In the genomic region with DNA sequence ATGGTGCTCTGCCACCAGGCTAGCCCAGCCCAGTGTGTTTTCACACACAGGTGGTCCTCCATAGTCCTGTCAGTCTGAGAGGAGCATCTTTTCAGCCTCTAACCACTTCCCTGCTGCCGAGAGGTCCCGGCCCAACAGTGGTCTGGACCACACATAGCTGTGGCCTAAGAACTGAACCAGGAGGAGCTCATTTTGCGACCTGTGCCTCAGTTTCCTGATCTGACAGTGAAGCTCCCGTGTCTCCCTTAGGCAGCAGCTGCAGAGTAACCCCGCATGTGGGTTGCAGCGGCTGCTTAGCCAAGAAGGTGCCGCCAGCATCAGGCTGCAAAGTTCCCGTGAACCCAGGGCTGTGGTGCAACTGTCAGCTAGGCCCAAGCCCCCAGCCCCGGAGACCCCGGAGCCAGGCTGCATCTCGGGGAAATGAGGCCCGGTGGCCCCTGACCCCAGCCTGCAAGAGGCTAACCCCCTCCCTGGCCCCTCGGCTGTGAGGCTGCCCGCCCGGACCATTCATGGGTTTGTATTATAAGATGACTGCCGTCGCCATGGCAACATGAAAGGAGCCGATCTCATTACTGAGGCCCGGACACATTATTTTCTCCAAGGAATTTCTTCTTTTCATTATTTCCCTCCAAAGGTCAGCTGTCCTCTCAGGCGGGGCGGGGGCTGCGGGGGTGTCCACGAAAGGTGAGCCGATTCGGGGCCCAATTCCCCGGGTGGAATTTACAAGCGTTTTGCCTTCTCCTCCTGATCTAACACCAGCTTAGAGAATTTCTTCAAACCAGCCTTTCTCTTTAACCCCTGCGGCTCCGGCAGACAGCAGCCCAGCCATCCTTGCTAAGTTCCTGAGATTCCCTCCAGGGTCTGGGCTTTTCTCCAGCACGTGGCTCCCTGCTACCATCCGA, we compare ENCODE assay signal across 7 mouse cellular contexts.
DNase-seq lines count a peak whose midpoint lies in the region; ATAC-seq lines count a peak whose summit lies in the region.

No protein-coding gene starts in this region.

- no peaks in the 10 kb centered on the region for H3K27me3 ChIP-seq in forebrain, embryonic 15.5 days
- no peaks in the 10 kb centered on the region for H3K27me3 ChIP-seq in midbrain, embryonic 16.5 days (ENCODE audit: control insufficient read depth, insufficient read depth, low read depth, low read length)

- peak overlapping the region; percentile 90 for H3K27ac ChIP-seq in forebrain, embryonic 15.5 days (replicated peaks)
- H3K27ac ChIP-seq in midbrain, embryonic 16.5 days (ENCODE audit: low read length) = peak overlapping the region; percentile 92

- H3K9ac ChIP-seq in forebrain, embryonic 15.5 days (replicated peaks) = peak overlapping the region; percentile 43
- H3K9ac ChIP-seq in midbrain, embryonic 16.5 days (ENCODE audit: low read depth, low read length) = peak overlapping the region; percentile 58

- no peaks in the 10 kb centered on the region for H3K36me3 ChIP-seq in forebrain, embryonic 15.5 days
- no peaks in the 10 kb centered on the region for H3K36me3 ChIP-seq in midbrain, embryonic 16.5 days (ENCODE audit: control insufficient read depth, insufficient read depth, low read length)

- H3K4me3 ChIP-seq in forebrain, embryonic 15.5 days = peak overlapping the region; percentile 41
- peak overlapping the region; percentile 32 for H3K4me3 ChIP-seq in midbrain, embryonic 16.5 days (ENCODE audit: low read depth, low read length)

- WGBS in forebrain, embryonic 15.5 days = 1% methylated on average over 31 of the region's 31 CpGs
- WGBS in midbrain, embryonic 16.5 days = 1% methylated on average over 31 of the region's 31 CpGs

- peak; percentile 76 for ATAC-seq in forebrain, embryonic 15.5 days (replicated peaks)
- ATAC-seq in midbrain, embryonic 16.5 days = peak; percentile 79
- ATAC-seq in erythroid progenitor cell, adult 5-6 weeks (replicated peaks; ENCODE audit: low FRiP score, poor library complexity, severe bottlenecking) = no peak

- H3K4me2 ChIP-seq in forebrain, embryonic 15.5 days (replicated peaks) = peak overlapping the region; percentile 63
- peak overlapping the region; percentile 61 for H3K4me2 ChIP-seq in midbrain, embryonic 16.5 days (ENCODE audit: low read length)

- DNase-seq in testis, postnatal 10 days (ENCODE audit: low spot score) = peak; percentile 74
- DNase-seq in testis, postnatal 14 days (ENCODE audit: low spot score) = no peak
- peak; percentile 51 to 64 for DNase-seq in layer of hippocampus, adult 8-10 months (ENCODE audit: low spot score in 2 of 2)
- DNase-seq in thymus, postnatal 4 days = no peak

- H3K9me3 ChIP-seq in forebrain, embryonic 15.5 days = no peaks in the 10 kb centered on the region
- no peaks in the 10 kb centered on the region for H3K9me3 ChIP-seq in midbrain, embryonic 16.5 days (replicated peaks; ENCODE audit: control insufficient read depth, low read length, poor library complexity, severe bottlenecking)

- peaks cover 59% of the 10 kb centered on the region for H3K4me1 ChIP-seq in forebrain, embryonic 15.5 days
- H3K4me1 ChIP-seq in midbrain, embryonic 16.5 days (ENCODE audit: control insufficient read depth, insufficient read depth, low read length) = peaks cover 51% of the 10 kb centered on the region

Comparison
In these comparisons a context has a peak if more than half of its experiments do, and no peak if none do; other contexts are left out.
1. DNase-seq: peak in testis, postnatal 10 days (single experiment) and layer of hippocampus, adult 8-10 months (2 of 2); none in testis, postnatal 14 days (single experiment) and thymus, postnatal 4 days (single experiment).